Mouse (Mus musculus) lung, postnatal 36 days (tissue): ENCODE measurements around the gene Eln.

Experiments used
- DNase-seq: peaks from one replicate; pipeline ENCODE4 v3.0.0; 2022; ENCODE audit warnings: mixed read lengths

Eln gene

GRCm38 (mm10) chr5:134746890-134747511 lies at the start of gene Eln:
Gene Eln (minus strand): TSS chr5:134747323.
- DNase-seq = no peak

DNA sequence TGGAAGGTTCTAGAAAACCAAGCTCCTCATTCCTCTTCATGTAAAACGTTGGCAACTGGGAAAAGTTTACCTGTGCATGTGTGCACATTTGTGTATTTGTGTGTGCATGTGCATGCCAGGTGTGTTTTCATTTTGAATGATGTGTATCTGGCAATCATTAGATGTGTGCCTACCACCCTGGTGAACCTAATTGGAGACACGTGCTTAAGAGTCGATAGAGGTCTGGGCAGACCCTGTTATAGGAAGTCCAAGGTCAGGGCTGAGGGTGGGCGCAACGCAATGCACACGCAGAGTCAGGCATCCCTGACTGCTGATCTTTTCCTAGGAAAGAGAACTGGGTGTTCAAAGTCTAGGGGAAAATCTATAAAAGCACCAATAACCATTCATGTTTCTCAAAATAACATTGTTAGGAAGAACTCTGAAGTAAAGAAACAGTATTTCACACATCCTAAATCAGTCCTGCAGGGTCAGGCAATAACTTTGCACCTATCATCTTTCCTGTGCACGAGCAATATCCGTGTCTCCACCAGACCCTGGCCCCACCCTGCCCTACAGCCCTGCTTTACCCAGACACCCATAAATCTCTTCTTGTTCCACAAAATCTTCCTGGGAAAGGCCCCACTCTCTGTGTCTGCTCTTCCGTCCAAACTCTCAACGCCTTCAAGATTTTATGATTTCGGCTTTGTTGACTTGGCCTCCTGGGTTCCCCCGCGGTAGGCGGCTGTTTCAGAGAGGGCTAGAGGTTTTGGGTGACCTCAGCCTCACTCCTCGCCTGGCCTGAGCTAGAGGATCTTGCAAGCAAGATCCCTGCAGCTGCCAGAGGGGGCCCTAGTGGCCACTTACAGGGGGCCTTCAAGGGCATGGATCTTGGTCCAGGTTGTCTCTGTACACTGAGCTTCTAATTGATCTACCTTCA lies 43.2 kb upstream of the Eln start:
- DNase-seq = no peak

DNA sequence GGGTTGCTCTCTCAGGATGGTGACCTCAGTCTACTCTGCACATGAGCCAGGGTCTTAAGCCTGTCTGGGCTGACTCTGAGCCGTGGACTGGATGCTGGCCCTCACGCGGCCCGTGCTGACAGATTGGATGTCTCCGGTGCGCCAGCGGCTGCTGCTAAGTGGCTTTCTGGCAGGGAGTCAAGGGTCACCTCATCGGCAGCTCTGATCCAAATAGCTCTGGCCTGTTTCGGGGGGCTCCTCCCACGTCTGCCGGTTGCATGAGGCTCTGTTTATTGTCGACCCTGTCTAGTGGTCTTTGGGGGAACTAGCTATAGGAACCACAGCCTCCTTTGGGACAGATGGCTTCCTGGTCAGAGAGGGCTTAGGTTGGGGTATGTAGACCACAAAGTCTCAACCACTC lies 41.1 kb upstream of the Eln start:
- peak; percentile 70 for DNase-seq

DNA sequence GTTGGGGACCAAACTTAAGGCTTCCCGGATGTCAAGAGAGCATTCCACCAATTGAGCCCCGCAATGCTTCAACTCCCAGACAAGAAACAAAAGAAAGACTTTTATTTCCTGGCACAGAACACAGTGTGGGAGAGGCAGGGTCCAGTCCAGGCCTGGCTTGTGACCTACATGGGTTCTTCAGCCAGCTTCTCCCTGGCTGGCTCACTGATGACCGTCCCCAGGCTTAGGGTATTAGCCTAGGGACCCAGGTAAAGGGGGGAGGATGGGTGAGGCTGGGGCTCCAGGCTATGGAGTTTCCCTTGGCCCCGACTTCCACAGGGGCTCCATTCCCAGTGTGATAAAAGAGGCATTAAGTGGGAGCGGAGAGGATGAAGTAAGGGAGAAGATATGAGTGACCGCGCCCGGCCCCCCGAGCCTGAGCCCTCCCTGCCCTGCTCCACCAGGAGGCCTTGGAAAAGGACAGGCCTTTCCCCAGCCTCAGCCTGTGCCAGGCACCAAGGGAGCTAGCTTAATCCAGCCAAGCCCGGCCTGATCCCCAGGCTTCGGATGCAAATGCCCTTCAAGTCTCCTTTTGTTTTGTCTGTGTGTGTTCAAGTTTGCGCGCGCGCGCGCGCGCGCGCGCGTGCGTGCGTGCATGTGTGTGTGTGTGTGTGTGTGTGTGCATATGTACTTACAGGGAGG lies 38.7 kb upstream of the Eln start:
- DNase-seq = no peak

DNA sequence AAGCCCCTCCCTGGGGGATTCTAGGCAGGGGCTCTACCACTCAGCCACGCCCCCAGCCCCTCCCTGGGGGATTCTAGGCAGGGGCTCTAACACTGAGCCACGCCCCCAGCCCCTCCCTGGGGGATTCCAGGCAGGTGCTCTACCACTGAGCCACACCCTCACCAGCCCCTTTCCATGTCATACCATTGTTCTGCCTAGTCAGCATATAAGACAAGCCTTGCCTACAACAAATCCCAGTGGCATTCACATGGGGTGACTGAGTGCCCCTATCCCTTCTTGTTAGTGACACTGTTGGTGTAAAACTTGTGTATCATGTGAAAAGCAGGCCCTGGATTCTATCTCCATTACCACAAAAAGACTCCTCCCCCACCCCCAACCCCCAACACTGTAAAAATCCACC lies 36.7 kb upstream of the Eln start:
- no peak for DNase-seq

DNA sequence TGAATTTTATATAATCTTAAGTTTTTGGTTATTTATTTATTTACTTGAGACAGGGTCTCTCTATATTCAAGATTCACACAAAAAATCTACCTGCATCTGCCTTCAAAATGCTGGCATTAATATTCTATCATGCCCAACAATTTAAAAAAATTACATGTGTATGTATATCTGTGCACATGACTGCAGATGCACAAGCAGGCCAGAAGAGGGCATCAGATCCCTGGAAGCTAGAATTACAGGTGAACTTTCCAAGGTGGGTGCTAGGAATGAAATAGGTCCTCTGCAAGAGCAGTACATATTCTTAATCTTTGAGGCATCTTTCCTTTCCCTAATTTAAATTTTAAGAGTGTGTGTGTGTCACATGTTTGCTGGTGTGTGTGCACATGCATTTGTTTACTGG lies 33.8 kb upstream of the Eln start:
- no peak for DNase-seq

DNA sequence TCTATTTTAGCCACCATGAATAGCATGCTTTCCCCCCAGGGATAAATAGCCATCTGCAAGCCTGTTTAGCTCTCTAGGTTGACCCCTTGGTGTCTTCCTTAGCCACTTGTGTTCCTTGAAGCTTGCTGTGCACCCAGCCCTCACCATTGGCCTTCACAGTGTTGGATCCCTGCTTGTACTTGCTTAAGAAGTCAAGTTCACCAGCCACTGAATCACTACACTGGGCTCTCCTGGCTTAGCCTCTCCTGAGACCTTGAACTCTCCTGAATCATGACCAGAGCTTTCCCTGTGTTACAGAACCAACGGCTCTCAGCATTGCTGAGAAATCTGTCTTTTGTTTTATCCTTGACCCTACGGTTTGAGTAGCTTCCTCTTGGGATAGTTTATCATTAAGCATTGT lies 33.0 kb upstream of the Eln start:
- no peak for DNase-seq

DNA sequence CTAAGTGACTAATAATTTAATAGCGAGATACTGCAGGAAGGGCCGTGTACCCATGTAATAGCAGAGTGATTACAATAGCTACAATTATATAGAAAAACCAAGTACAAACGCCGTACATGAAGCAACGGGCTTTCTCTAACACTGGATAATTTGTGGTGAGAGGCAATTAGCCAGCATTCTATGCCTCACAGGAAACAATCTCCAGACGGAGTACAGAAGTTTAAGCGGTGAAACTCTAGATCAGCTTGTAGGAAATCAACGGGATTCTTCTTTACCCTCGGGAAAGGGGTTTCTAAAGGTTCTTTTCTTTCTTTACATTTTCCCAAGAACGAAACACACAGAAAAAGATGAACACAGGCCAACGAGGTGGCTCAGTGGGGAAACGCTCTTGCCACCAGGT lies 29.4 kb upstream of the Eln start:
- DNase-seq = no peak

GRCm38 (mm10) chr5:134772522-134772921 lies 25.4 kb upstream of the Eln start:
- DNase-seq = peak; percentile 43

DNA sequence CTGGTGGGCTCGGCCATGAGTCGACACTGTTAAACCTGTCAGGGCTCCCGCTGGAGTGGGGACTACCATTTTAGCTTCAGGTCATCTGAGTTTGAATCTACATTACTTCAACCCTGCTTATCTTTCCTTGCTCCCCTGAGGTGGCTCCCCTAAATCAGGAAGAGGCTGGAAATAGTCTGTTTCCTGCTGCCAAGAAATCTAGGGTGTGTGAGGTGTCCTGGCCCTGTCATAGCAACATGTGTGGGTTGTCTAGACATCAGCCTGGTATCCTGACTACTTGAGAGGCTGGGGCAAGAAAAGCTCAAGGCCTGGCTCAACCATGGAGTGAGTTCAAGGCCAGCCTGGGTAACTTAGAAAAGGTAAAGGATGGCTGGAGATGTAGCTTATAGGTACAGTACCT lies 24.6 kb upstream of the Eln start:
- DNase-seq = peak; percentile 50

- peak; percentile 80 for DNase-seq
Observed at GRCm38 (mm10) chr5:134769181-134769580, 22.1 kb upstream of the Eln start.

GRCm38 (mm10) chr5:134765441-134765840 lies 18.3 kb upstream of the Eln start:
- DNase-seq = no peak

- DNase-seq = no peak
Observed at GRCm38 (mm10) chr5:134763326-134763725, 16.2 kb upstream of the Eln start.

GRCm38 (mm10) chr5:134761409-134762124 lies 14.4 kb upstream of the Eln start:
- no peak for DNase-seq

DNA sequence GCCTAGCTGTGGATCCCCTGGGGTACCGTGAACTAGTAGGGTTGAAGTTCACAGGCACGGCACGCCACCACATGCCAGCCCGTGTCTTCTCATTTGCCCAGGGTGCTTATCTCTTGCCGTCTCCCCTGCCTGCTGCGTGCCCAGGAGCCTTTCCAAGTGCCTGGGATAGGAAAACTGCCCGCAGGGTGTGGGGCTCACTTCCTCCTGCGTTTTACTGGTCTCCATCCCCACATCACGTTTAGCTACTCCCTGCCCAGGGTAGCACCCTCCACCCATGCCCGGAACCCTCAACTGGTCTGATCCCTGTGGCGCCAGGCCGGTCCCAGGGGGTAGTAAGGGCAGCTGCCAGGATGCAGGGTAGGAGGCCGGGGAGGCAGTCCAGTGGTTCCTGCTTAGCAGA lies 8.9 kb upstream of the Eln start:
- DNase-seq = no peak

- DNase-seq = peak; percentile 63
Observed at GRCm38 (mm10) chr5:134754096-134754495, 7.0 kb upstream of the Eln start.

DNA sequence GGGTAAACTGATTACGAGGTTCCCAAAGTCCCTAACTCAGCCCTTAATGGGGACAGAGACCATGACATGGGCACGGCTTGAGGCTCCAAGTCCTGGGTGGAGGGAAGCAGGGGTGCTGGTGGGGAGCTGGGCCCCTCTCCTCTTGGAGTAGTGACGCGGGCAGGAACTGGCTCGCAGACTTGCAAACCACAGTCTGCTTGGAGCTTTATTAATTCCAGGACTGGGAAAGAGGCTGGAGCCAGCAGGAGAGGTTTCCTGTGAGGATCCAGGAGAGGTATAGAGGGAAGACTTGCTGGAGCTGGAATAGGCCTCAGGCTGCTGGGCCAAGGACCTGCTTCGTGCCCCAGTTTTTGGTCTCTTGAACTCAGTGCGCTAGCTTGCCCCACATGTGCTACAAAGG lies 3.3 kb upstream of the Eln start:
- DNase-seq = no peak

DNA sequence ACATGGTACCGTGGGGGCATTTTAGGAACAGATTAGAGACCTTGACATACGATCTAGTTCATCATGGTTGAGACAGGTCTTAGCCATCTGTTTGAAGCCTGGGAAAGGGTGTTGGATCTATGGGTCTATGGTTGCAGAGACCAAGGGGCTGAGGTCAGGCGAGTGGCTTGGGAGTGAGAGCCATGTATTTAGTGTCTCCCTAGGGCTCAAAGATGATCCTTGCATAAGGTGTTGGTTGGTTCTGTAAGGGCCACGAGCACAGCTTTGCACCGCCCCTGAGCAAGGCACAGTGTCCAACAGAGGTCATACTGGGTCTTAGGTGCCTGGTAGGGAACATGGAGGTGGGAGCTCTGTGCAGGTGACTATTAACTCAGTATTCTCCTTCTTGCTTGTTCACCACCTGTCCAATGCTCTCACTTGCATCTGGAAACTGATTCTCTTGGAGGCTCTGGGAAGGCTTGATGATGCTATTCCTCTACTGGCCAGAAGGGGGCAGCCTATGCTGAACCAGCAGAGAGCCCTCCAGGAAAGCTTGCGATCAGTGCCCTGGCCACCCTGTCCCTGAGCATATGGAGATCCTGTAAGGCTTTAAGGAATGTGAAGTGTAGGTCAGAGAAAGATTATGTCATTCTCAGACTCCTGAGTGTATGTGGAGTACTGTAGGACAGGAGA lies 960 bp upstream of the Eln start:
- DNase-seq = peak; percentile 80

DNA sequence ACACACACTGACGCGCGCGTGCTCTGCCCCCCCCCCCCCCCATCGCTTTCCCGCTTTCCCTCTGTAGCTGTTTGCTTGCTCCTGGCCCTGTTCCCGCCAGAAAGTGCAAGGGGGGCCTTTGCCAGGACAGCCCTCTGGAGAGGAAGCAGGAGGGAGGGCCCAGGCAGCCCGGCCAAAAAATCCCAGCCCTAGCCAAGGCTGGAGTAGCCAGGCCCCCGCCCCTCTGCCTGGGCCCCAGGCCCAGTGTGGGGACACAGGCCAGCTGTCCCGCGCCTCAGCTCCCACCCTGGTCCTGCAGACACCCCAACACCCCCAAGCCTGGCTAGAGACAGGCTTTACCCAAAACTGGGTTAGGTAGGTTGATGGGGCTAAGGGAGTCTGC lies 380 bp upstream of the Eln start:
- peak; percentile 93 for DNase-seq

DNA sequence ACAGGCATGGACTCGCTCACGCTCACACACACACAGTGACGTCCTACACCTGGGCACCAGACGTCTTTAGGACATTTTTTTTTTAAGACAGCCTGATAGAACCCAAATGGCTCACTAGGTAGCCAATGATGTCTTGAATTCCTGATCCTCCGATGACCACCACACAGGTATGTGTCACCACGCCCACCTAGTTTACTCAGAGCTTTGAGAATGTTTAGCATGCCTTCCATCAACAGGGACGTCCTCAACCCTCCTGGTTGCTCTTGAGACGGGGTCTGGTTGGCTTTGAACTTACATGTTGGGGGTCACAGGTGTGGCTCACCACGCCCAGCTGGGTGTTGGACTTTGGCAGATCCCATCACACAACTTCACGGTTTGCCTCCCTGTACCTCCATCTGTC lies 922 bp downstream of the Eln start:
- DNase-seq = no peak

- no peak for DNase-seq
Observed at GRCm38 (mm10) chr5:134745801-134746200, 1.3 kb downstream of the Eln start.

- peak; percentile 78 for DNase-seq
Observed at GRCm38 (mm10) chr5:134745000-134745399, 2.1 kb downstream of the Eln start.

DNA sequence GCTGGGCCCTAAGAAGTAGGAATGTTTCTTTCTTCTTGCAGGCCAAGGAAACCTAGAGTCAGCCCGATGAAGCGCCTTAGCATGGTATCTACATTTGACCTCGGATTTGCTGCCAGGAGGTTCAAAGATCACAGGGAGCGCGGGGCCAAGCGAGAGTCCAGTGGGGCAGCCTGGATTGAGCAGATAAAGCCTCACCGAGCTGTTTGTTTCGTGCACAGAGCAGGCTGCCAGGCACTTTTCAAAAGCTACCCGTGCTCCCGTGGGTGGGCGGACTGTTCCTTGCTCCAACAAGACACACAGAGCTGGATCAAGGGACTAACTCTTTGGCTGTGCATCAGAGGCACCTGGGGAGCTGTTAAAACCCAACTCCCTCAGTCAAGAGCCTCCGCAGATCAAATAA lies 3.1 kb downstream of the Eln start:
- DNase-seq = no peak
